Mouse (Mus musculus) spleen, adult 2 months (tissue): ENCODE results near the gene Ssc4d. TPM values are rescaled to one million over a fixed set of nuclear protein-coding genes. Genes with fewer than 3 reads are reported as not detected.
A peak's percentile ranks its signal among the peaks of the same experiment; 100 is the strongest.

Experiments
- DNase-seq, 2 experiments: peaks; one replicate each; pipeline versions ENCODE4 v3.0.0 to v3.0.0-alpha.2; 2012 to 2021; ENCODE audit warnings: low spot score in 2 of 2, low read depth in 1 of 2
- H3K27ac ChIP-seq: fragments of 200-500 bp; 2 replicates; pipeline ENCODE4 v1.5.1; 2012; ENCODE audit warnings: low read length, inconsistent platforms; ENCODE audit not compliant: insufficient read depth
- H3K27me3 ChIP-seq: fragments of 200-500 bp; 2 replicates; pipeline ENCODE4 v1.6.1; 2012; ENCODE audit warnings: mild to moderate bottlenecking, moderate library complexity, low read length, inconsistent platforms; ENCODE audit not compliant: control insufficient read depth, insufficient read depth
- H3K36me3 ChIP-seq: fragments of 200-500 bp; 2 replicates; pipeline ENCODE4 v1.6.1; 2012; ENCODE audit warnings: mild to moderate bottlenecking, low read length, inconsistent platforms; ENCODE audit not compliant: control insufficient read depth, insufficient read depth
- H3K4me1 ChIP-seq: fragments of 200-500 bp; 2 replicates; pipeline ENCODE4 v1.6.1; 2011; ENCODE audit warnings: inconsistent platforms; ENCODE audit not compliant: control insufficient read depth, insufficient read depth, insufficient read length
- H3K4me3 ChIP-seq: fragments of 200-500 bp; 2 replicates; pipeline ENCODE4 v1.5.1; 2011; ENCODE audit warnings: mild to moderate bottlenecking, inconsistent platforms; ENCODE audit not compliant: insufficient read depth, insufficient read length; ENCODE audit errors: extremely low read depth
- CTCF ChIP-seq: fragments of 200-500 bp; IDR thresholded peaks from 2 replicates; pipeline ENCODE4 v1.5.1; 2011; ENCODE audit warnings: mild to moderate bottlenecking, inconsistent platforms; ENCODE audit not compliant: insufficient read depth, insufficient read length, insufficient replicate concordance; ENCODE audit errors: extremely low read depth
- POLR2A ChIP-seq: fragments of 200-500 bp; IDR thresholded peaks from 2 replicates; pipeline ENCODE4 v1.6.1; 2011; ENCODE audit warnings: low read depth, low read length, inconsistent platforms
- WGBS: fragments of 180-500 bp; shearing (Covaris S2); methylation state at CpG from one replicate; pipeline ENCODE4 v1.1.7; 2018; 5-methylcytosine and 5-hydroxymethylcytosine counted together
- polyA plus RNA-seq: library from polyadenylated mRNA; depleted of rRNA; stranded (reverse); fragments of >200 nt; gene quantifications from 2 replicates; pipeline ENCODE4 v1.2.3, GENCODE M21; 2012

Ssc4d gene
- polyA plus RNA-seq, 1 experiment, result 2.0 TPM

DNA sequence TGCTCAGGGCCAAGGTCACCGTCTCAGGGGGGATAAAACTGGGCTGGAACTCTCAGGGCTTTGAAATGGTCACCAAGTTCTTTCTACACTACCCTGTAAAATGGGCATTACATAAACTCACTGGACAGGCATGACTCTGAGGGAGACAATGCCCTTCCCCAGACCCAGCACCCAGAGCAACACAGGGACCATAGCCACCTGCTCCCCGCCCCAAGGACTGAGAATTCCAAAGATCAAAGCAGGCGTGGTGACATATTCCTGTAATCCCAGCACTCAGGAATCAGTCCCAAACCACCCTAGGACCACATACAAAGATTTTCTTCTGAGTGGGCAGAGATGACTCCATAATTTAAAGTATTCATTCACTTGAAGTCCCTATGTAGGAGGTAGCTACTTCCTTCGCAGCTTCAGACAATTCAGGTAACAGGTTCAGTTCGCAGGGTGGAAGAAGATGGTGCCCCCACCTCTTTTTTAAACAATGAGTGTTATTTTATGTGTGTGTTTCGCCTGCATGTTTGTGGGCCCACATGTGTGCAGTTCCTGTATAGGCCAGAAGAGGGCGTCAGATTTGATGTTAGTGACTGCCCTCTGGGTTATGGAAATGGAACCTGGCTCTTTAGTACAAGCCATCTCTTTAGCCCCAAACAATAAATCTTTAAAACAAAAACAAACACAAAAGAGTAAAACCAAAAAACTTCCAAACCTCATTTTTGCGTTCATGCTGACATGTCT, 56.8 kb downstream of the Ssc4d start:
- Histone ChIP-seq H3K36me3 (peaks cover 2% of the 10 kb centered on the region; the same call in 1 of the 2 replicates), H3K27ac (no peak overlapping the region), H3K27me3 (no peaks in the 10 kb centered on the region), H3K4me1 (peaks cover 4% of the 10 kb centered on the region; the same call in 1 of the 2 replicates), H3K4me3 (no peak overlapping the region)
- TF ChIP-seq CTCF, result no peak
- TF ChIP-seq POLR2A, result no peak
- 93% methylated on average over 8 of the region's 8 CpGs for WGBS
- DNase-seq, result no peak

DNA sequence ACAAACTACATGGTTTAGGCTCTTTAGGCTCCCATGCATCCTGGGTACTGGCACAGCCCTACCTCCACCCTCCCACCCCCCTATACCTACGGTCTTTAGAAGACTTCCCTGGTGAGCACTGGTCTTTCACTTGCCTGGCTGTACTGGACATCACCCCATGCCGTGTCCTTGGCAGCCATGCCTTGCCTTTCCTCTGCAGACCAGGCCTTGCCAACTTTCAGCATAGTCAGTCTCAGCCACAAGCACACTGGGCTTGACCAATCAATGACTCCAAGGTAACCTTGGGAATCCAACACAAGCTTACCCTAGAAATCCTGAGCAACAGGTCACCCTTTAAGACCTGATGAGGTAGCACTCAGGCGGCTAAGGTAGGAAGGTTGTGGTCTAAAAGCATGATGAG, 57.7 kb downstream of the Ssc4d start:
- Histone ChIP-seq H3K27me3 (no peaks in the 10 kb centered on the region), H3K27ac (no peak overlapping the region), H3K4me1 (peaks cover 4% of the 10 kb centered on the region; the same call in 1 of the 2 replicates), H3K36me3 (0 out of 2 replicates have a peak, but pooled peaks cover 2% of the 10 kb centered on the region), H3K4me3 (no peak overlapping the region)
- TF ChIP-seq CTCF (no peak), POLR2A (no peak)
- 87% methylated on average over 3 of the region's 3 CpGs for WGBS
- DNase-seq, result no peak

DNA sequence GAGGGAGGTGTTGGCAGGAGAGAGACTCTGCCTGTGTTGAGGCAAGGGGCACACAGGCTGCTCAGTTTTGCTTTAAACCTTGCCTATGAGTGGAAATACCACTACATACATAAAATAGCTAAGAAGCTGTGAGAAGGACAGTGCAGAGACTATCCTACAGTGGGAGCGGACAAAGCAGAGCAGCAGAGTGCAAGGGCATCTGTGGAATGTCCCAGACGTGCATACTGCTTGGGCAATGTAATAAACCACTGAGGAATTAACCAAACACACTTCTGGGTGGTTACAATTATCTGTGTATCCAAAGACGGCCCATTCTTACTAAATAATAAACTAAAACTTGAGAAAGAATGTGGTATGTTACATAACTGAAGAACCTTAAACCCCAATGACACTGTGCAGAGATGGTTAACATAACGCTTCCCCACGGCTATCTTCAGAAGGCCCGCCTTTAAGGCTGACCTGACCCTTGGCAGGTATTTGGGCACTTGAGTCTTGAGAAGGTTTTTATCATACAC, 58.2 kb downstream of the Ssc4d start:
- DNase-seq, result no peak
- Histone ChIP-seq H3K27me3 (no peaks in the 10 kb centered on the region), H3K27ac (no peak overlapping the region), H3K4me3 (no peak overlapping the region), H3K36me3 (peaks cover 2% of the 10 kb centered on the region), H3K4me1 (peaks cover 4% of the 10 kb centered on the region; the same call in 1 of the 2 replicates)
- TF ChIP-seq POLR2A (no peak), CTCF (no peak)
- 89% methylated on average over 6 of the region's 6 CpGs for WGBS

DNA sequence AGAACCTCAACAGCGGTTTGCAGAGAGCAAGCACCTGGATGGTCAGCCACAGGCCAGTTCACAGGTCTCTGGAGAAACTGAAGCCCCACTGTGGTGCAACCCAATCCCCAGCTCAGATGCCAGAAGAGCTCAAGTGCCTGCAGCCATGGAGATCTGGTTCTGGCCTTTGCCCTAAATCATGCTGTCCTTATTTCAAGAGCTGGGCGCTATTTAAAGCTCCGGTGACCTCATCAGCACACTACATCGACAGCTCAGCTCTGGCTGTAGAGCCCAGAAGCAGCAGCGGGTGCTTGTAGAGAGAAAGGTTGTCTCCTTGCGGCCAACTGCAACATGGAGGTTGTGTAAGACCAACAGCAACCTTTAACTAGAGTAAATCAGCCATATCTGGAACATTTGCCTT, 60.2 kb downstream of the Ssc4d start:
- TF ChIP-seq CTCF (no peak), POLR2A (no peak)
- 78% methylated on average over 6 of the region's 6 CpGs for WGBS

DNA sequence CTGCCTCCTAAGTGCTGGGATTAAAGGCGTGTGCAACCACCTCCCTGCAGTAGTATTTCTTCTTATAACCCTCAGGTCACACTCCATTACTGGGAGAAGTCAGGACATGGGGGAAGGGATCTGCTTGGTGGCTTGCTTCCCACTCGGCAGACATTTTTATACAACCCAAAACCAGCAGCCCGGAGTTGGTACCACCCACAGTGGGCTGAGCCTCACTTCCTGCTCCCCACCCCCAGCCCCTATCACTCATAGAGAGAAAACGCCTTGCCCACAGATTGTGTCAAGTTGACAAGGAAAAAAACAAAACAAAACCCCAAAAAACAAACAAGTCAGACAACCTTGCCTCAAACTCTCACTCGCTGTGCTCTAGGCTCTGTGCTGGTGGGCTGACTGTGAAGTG, 61.1 kb downstream of the Ssc4d start:
- peaks cover 4% of the 10 kb centered on the region; the same call in 1 of the 2 replicates for H3K4me1 ChIP-seq
- no peak overlapping the region for H3K4me3 ChIP-seq
- DNase-seq, result no peak
- no peaks in the 10 kb centered on the region for H3K27me3 ChIP-seq
- H3K36me3 ChIP-seq, result peaks cover 20% of the 10 kb centered on the region
- WGBS, result 46% methylated on average over 5 of the region's 5 CpGs
- TF ChIP-seq POLR2A (no peak), CTCF (no peak)
- peak overlapping the region; percentile 16; the same call in 1 of the 2 replicates for H3K27ac ChIP-seq

More for the DNA sequence above, 60.2 kb downstream of the Ssc4d start:
- peaks cover 18% of the 10 kb centered on the region for H3K36me3 ChIP-seq
- peak overlapping the region; percentile 3; the same call in 1 of the 2 replicates for H3K27ac ChIP-seq
- peaks cover 4% of the 10 kb centered on the region; the same call in 1 of the 2 replicates for H3K4me1 ChIP-seq
- H3K4me3 ChIP-seq, result no peak overlapping the region
- DNase-seq, result no peak
- H3K27me3 ChIP-seq, result no peaks in the 10 kb centered on the region

DNA sequence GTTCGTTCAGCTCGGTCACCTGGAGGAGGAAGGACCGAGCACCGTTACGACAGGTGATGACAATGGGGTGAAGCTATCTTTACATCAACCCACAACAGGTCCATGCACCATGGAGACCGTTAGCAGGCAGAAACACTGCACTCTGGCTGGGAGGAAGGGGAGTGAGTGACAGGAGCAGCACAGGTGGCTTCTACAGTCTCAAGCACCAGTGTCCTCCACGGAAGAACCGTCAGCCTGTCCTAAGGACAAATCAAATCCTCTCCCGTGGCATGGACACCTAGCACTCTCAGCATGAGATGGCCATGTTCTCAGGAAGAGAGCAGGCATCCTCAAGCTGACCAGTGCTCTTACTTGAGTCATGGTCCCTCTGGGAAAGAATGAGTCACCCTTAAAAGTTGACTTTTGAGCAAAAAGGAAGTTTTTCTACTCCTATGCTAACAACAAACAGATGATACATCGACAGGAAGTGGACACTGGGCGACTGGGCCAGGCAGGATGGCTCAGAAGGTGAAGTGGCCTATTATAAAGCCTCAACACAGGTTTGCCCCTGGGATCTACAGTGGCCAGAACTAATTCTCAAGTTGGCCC, 62.6 kb downstream of the Ssc4d start:
- Histone ChIP-seq H3K4me1 (peaks cover 4% of the 10 kb centered on the region; the same call in 1 of the 2 replicates), H3K27ac (no peak overlapping the region)

More for the DNA sequence above, 62.6 kb downstream of the Ssc4d start:
- DNase-seq, result no peak
- Histone ChIP-seq H3K4me3 (no peak overlapping the region), H3K27me3 (no peaks in the 10 kb centered on the region), H3K36me3 (peaks cover 20% of the 10 kb centered on the region)
- 87% methylated on average over 11 of the region's 11 CpGs for WGBS
- no peak for TF ChIP-seq POLR2A
- TF ChIP-seq CTCF, result no peak
